Mouse (Mus musculus) limb, embryonic 12.5 days (tissue): ENCODE results near the gene Zfp335. TPM values are rescaled to one million over a fixed set of nuclear protein-coding genes. Genes with fewer than 3 reads are reported as not detected.
"Not testable (repeated sequence)": the region's sequence is repeated elsewhere in the genome, so short reads cannot be mapped to it uniquely, and the experiment has no call there.

Experiments used
- ATAC-seq: fragments of 200-750 bp; cut with Nextera tagmentation; 2 replicates; pipeline ENCODE4 v1.8.0; 2017; ENCODE audit warnings: low read depth, moderate TSS enrichment; ENCODE audit not compliant: insufficient number of reproducible peaks, insufficient read depth, low FRiP score, low TSS enrichment
- H3K27ac ChIP-seq: fragments of 300-500 bp; sonication (generic); 2 replicates; pipeline ENCODE4 v1.5.1; 2016; ENCODE audit warnings: mild to moderate bottlenecking, moderate library complexity
- H3K27me3 ChIP-seq: fragments of 300-500 bp; sonication (generic); 2 replicates; pipeline ENCODE4 v1.6.1; 2016; ENCODE audit warnings: mild to moderate bottlenecking, moderate library complexity
- H3K36me3 ChIP-seq: fragments of 300-500 bp; sonication (generic); 2 replicates; pipeline ENCODE4 v1.6.1; 2016; ENCODE audit warnings: mild to moderate bottlenecking, moderate library complexity
- H3K4me1 ChIP-seq: fragments of 300-500 bp; sonication (generic); replicated peaks from 2 replicates; pipeline ENCODE4 v1.6.1; 2016
- H3K4me2 ChIP-seq: fragments of 300-500 bp; sonication (generic); 2 replicates; pipeline ENCODE4 v1.6.1; 2016; ENCODE audit warnings: mild to moderate bottlenecking, moderate library complexity
- H3K4me3 ChIP-seq: fragments of 300-500 bp; sonication (generic); replicated peaks from 2 replicates; pipeline ENCODE4 v1.5.1; 2016; ENCODE audit warnings: mild to moderate bottlenecking
- H3K9ac ChIP-seq: fragments of 300-500 bp; sonication (generic); replicated peaks from 2 replicates; pipeline ENCODE4 v1.6.1; 2016; ENCODE audit warnings: mild to moderate bottlenecking, moderate library complexity
- H3K9me3 ChIP-seq: fragments of 300-500 bp; sonication (generic); 2 replicates; pipeline ENCODE4 v1.6.1; 2016; ENCODE audit warnings: mild to moderate bottlenecking, moderate library complexity
- WGBS: fragments of 180-500 bp; shearing (Covaris S2); methylation state at CpG from one replicate; pipeline ENCODE4 v1.1.7; 2016; 5-methylcytosine and 5-hydroxymethylcytosine counted together
- polyA plus RNA-seq: library from polyadenylated mRNA; unstranded; fragments of >200 nt; fragmentation: Nextera tagmentation; extraction: Ambion mirVana; gene quantifications from 2 replicates; pipeline ENCODE4 v1.2.1, GENCODE M21; 2016

Zfp335 gene
- polyA plus RNA-seq, 1 experiment from 2014 or later = 14.4 TPM

DNA sequence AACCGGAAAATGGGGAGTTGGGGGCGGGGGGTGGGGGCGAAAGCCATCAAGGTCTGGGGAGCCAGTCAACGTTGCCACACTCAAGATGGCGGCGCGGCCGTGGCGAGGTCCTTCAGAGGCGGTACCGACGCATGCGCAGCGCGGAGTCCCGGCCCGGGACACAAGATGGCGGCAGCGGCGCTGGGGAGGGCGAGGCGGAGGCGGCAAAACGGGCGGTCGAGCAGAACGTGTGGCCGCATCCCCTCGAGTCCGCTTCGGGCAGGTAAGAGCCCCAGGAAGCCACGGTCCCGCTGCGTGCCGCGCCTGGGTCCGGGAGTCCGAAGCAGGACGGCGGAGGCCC is 32.4 kb downstream of the Zfp335 start, which contains the start of gene Pcif1:
Gene Pcif1 (plus strand): TSS at position 77 of the 340 bp plus-strand sequence.
- Histone ChIP-seq H3K36me3 (peaks cover 23% of the 10 kb centered on the region), H3K9ac (peak within 1 kb of the TSS; percentile 99), H3K27ac (peak within 1 kb of the TSS; percentile 100), H3K27me3 (no peaks in the 10 kb centered on the region), H3K9me3 (no peaks in the 10 kb centered on the region), H3K4me3 (peak within 1 kb of the TSS; percentile 87), H3K4me1 (peaks cover 31% of the 10 kb centered on the region), H3K4me2 (peak within 1 kb of the TSS; percentile 88)
- ATAC-seq = peak; percentile 72
- 0% methylated on average over 36 of the region's 40 CpGs for WGBS

- H3K27me3 ChIP-seq = no peaks in the 10 kb centered on the region
- peak; percentile 54 for ATAC-seq
- peak overlapping the region; percentile 99 for H3K9ac ChIP-seq
- H3K4me3 ChIP-seq = peak overlapping the region; percentile 87
- peaks cover 35% of the 10 kb centered on the region for H3K4me1 ChIP-seq
- H3K27ac ChIP-seq = peak overlapping the region; percentile 100
- 3% methylated on average over 28 of the region's 28 CpGs for WGBS
- peak overlapping the region; percentile 88 for H3K4me2 ChIP-seq
- H3K36me3 ChIP-seq = peaks cover 18% of the 10 kb centered on the region
- H3K9me3 ChIP-seq = no peaks in the 10 kb centered on the region
Observed at GRCm38 (mm10) chr2:164878509-164879227, 32.9 kb downstream of the Zfp335 start.

DNA sequence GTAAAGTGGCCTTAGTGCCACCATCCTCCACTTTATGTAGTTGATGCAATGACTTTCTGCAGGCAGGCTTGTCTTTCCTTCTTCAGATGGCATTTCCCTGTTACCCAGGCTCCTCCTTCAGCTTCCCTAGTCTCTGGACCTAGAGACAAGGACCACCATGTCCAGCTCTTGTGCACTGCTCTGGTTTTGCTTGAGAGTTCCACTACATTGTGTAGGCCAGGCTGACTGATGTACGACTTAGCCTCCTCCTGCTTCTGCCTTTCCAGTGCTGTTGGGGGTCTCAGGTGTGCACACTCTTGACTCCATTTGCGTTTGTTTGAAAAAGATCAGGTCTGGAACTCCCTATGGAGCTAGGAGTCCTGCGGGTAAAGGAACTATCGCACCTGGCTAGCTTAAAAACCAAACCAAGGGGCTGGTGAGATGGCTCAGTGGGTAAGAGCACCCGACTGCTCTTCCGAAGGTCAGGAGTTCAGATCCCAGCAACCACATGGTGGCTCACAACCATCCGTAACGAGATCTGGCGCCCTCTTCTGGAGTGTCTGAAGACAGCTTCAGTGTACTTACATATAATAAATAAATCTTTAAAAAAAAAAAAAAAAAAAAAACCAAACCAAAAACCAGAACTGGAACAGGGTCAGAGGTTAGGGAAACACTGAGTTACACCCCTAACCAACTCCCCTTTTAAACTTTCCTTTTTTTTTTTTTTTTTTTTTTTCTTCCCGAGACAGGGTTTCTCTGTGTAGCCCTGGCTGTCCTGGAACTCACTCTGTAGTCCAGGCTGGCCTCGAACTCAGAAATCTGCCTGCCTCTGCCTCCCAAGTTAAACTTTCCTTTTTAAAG is 34.0 kb downstream of the Zfp335 start:
- H3K27me3 ChIP-seq, ATAC-seq, H3K36me3 ChIP-seq, H3K9me3 ChIP-seq, H3K9ac ChIP-seq, H3K27ac ChIP-seq: not testable (repeated sequence)
- 75% methylated on average over 11 of the region's 11 CpGs for WGBS
- H3K4me2 ChIP-seq = peak overlapping the region; percentile 88
- H3K4me1 ChIP-seq = peaks cover 35% of the 10 kb centered on the region
- peak overlapping the region; percentile 87 for H3K4me3 ChIP-seq

DNA sequence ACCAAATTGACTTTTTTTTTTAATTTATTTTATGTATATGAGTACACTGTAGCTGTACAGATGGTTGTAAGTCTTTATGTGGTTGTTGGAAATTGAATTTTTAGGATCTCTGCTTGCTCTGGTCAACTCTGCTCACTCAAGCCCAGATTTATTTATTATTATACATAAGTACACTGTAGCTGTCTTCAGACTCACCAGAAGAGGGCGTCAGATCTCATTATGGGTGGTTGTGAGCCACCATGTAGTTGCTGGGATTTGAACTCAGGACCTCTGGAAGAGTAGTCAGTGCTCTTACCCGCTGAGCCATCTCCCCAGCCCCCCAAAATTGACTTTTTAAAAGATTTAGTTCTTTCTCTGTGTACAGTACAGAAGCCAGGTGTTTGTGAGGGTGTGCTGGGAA is 35.9 kb downstream of the Zfp335 start:
- not testable (repeated sequence) for H3K36me3 ChIP-seq, H3K4me2 ChIP-seq, H3K9me3 ChIP-seq, H3K9ac ChIP-seq, ATAC-seq, H3K4me3 ChIP-seq, H3K27me3 ChIP-seq, H3K27ac ChIP-seq
- peaks cover 33% of the 10 kb centered on the region for H3K4me1 ChIP-seq
- 51% methylated on average over 2 of the region's 2 CpGs for WGBS

- 44% methylated on average over 1 of the region's 1 CpGs for WGBS
- ATAC-seq = no peak
- H3K27ac ChIP-seq = peak overlapping the region; percentile 56; the same call in 1 of the 2 replicates
Observed at GRCm38 (mm10) chr2:164874239-164874769, 37.3 kb downstream of the Zfp335 start.

DNA sequence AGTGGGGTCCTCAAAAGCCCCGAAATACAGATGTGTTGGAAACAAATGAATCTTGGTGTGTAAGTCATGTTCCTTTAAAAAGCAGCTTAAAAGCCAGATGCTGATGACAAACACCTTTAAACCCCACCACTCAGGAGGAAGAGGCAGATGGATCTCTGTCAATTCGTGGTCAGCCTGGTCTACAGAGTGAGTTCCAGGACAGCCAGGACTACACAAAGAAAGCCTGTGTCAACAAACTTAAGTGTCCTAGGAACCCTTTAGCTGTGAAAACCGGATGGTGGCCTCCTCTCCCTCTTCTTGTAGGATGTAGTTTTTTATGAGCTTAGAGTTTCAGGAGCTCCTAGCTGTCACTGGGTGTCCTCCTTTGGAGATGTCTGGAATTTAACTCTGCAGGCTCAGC is 37.9 kb downstream of the Zfp335 start:
- no peak for ATAC-seq
- H3K4me1 ChIP-seq = peaks cover 27% of the 10 kb centered on the region
- H3K27me3 ChIP-seq = no peaks in the 10 kb centered on the region
- H3K36me3 ChIP-seq = peaks cover 5% of the 10 kb centered on the region
- H3K9me3 ChIP-seq = no peaks in the 10 kb centered on the region
- H3K27ac ChIP-seq = no peak overlapping the region
- no peak overlapping the region for H3K4me3 ChIP-seq
- 57% methylated on average over 3 of the region's 3 CpGs for WGBS
- no peak overlapping the region for H3K9ac ChIP-seq
- H3K4me2 ChIP-seq = no peak overlapping the region

More at GRCm38 (mm10) chr2:164874239-164874769, 37.3 kb downstream of the Zfp335 start:
- peaks cover 27% of the 10 kb centered on the region for H3K4me1 ChIP-seq
- H3K4me3 ChIP-seq = no peak overlapping the region
- no peaks in the 10 kb centered on the region for H3K27me3 ChIP-seq
- no peak overlapping the region for H3K4me2 ChIP-seq
- H3K36me3 ChIP-seq = peaks cover 5% of the 10 kb centered on the region
- no peak overlapping the region for H3K9ac ChIP-seq
- H3K9me3 ChIP-seq = no peaks in the 10 kb centered on the region

DNA sequence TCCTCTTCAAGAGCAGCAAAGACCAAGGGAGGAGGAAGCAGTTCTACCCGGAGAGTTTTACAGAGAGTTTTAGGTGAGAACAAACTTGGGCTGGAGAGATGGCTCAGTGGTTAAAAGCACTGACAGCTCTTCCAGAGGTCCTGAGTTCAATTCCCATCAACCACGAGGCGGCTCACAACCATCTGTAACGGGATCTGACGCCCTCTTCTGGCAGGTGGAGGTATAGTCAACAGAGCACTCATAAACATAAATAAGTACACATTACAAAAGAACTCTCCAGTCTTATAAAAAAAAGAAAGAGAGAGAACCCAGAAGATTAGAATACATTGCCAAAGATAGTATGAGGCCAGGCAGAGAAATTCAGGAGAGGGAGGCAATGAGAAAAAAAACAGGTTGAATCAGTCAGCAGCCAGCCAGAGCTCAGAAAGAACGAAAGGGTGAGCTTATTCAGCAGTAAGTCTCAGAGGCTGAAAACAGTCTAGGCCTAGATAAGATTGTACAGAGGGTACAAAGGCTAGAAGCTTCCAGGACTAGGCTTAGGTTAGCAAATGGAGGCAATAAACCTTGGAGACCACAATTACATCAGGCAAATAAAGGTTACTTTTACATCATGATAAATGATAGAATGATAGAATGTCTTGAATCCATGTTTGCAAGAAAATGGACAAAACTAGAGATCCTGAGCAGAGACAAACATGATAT is 39.8 kb downstream of the Zfp335 start:
- Histone ChIP-seq H3K4me3 (no peak overlapping the region), H3K27me3 (no peaks in the 10 kb centered on the region), H3K9ac (no peak overlapping the region), H3K4me2 (no peak overlapping the region), H3K9me3 (peaks cover 8% of the 10 kb centered on the region; the same call in 1 of the 2 replicates), H3K36me3 (no peaks in the 10 kb centered on the region), H3K4me1 (peaks cover 14% of the 10 kb centered on the region; the same call in 1 of the 2 replicates), H3K27ac (no peak overlapping the region)
- no peak for ATAC-seq
- 58% methylated on average over 6 of the region's 6 CpGs for WGBS

- Histone ChIP-seq H3K9ac (no peak overlapping the region), H3K27me3 (no peaks in the 10 kb centered on the region), H3K27ac (no peak overlapping the region), H3K4me3 (no peak overlapping the region), H3K9me3 (peaks cover 8% of the 10 kb centered on the region; the same call in 1 of the 2 replicates), H3K4me2 (no peak overlapping the region), H3K4me1 (no peaks in the 10 kb centered on the region), H3K36me3 (no peaks in the 10 kb centered on the region)
- WGBS = 74% methylated on average over 7 of the region's 7 CpGs
- no peak for ATAC-seq
Observed at GRCm38 (mm10) chr2:164868491-164868890, 43.1 kb downstream of the Zfp335 start.

- H3K36me3 ChIP-seq = no peaks in the 10 kb centered on the region
- H3K4me3 ChIP-seq = no peak overlapping the region
- no peak for ATAC-seq
- no peaks in the 10 kb centered on the region for H3K27me3 ChIP-seq
- H3K9ac ChIP-seq = no peak overlapping the region
- H3K4me2 ChIP-seq = no peak overlapping the region
- WGBS = 91% methylated on average over 7 of the region's 7 CpGs
- no peaks in the 10 kb centered on the region for H3K4me1 ChIP-seq
- H3K27ac ChIP-seq = no peak overlapping the region
- H3K9me3 ChIP-seq = peaks cover 8% of the 10 kb centered on the region; the same call in 1 of the 2 replicates
Observed at GRCm38 (mm10) chr2:164867566-164867965, 44.0 kb downstream of the Zfp335 start.

DNA sequence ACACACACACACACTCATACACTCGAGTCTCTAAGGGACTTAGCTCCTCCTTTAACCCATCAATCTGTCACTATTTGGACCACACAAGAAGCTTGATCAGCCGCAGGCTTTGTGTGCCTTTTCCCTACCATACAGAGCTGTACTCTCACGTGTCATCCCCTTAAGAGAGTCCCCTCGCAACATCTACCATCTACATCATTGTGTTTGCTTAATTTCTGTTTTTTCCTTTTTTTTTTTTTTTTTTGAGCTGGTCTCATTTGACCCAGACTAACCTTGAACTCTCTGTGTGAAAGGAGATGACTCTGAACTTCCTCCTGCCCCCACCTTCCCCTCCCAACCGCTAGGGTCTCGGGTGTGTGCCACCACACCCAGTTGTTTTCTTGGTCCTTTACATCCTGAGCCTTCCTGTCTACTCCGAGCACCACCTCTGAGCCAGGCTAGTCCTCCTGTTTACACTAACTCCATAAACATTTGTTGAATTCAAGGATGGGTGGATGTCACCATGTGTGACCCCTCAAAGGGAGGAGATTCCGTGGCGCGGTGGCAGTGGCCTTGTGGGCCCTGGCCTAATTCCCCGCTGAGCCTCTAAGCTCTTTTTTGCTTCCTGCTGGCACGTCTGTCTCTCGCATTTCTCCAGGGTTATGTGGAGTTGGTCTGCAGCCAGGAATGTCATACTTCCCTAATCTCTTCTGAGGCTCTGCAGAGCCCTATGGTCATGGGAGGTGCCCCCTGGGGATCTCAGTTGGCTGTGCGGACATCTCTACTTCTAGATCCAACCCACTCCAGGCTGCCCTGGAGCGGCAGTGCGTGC is 44.6 kb downstream of the Zfp335 start:
- no peak overlapping the region for H3K9ac ChIP-seq
- H3K27me3 ChIP-seq = no peaks in the 10 kb centered on the region
- no peak overlapping the region for H3K27ac ChIP-seq
- peaks cover 5% of the 10 kb centered on the region; the same call in 1 of the 2 replicates for H3K4me1 ChIP-seq
- WGBS = 61% methylated on average over 16 of the region's 16 CpGs
- no peak for ATAC-seq
- no peak overlapping the region for H3K4me3 ChIP-seq
- no peaks in the 10 kb centered on the region for H3K36me3 ChIP-seq
- peaks cover 8% of the 10 kb centered on the region; the same call in 1 of the 2 replicates for H3K9me3 ChIP-seq
- H3K4me2 ChIP-seq = no peak overlapping the region
